Mouse (Mus musculus) olfactory bulb, adult 2 months (tissue): ENCODE results near the gene Ubr2.

ENCODE experiments used
- CTCF ChIP-seq: fragments of 200-500 bp; IDR thresholded peaks from 2 replicates; pipeline ENCODE4 v1.5.1; 2012; ENCODE audit warnings: low read depth, mild to moderate bottlenecking, low read length, moderate library complexity; ENCODE audit not compliant: insufficient read depth
- POLR2A ChIP-seq: fragments of 200-500 bp; IDR thresholded peaks from 2 replicates; pipeline ENCODE4 v1.6.1; 2012; ENCODE audit warnings: mild to moderate bottlenecking, low read depth, low read length, moderate library complexity; ENCODE audit not compliant: insufficient read depth

DNA sequence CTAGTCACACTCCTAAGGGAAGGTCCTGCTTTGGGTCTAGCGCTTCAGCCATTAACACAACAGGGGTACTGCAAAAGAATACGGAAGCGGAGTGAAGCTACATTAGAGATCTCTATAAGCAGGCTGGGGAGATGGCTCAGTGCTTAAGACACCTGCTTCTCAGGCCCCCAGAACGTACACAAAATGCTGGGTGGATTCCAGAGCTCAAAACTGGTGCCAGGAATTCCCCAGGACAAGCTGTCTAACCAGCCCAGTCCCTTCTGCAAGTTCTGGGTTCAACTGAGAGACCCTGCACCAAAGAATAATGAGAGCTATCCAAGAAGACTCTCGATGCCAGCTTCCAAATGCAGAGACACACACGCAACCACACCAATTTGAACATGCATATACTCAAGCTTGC, 128.6 kb downstream of the Ubr2 start:
- TF ChIP-seq CTCF: no peak
- TF ChIP-seq POLR2A: no peak
